Mouse (Mus musculus): ENCODE measurements around the gene Pla2g4b. TPM values are rescaled to one million over a fixed set of nuclear protein-coding genes. Genes with fewer than 3 reads are reported as not detected.
A peak's percentile ranks its signal among the peaks of the same experiment; 100 is the strongest.

Pla2g4b gene
- polyA plus RNA-seq (2016; fragmentation: Nextera tagmentation; extraction: Ambion mirVana), result 0.56 and 0.73 TPM in 2 replicates

- H3K27ac ChIP-seq, result no peak within 1 kb of the TSS
- H3K4me1 ChIP-seq, result peaks cover 30% of the 10 kb centered on the region
- no peaks in the 10 kb centered on the region for H3K27me3 ChIP-seq (replicated peaks)
- no peak within 1 kb of the TSS for H3K4me3 ChIP-seq
- no peak within 1 kb of the TSS for H3K4me2 ChIP-seq
- no peaks in the 10 kb centered on the region for H3K9me3 ChIP-seq (replicated peaks)
- WGBS (ENCODE audit: insufficient replicate concordance), result 74% methylated on average over 12 of the region's 12 CpGs
- no peak for ATAC-seq
- H3K36me3 ChIP-seq, result peaks cover 64% of the 10 kb centered on the region
- H3K9ac ChIP-seq, result no peak within 1 kb of the TSS
Observed at GRCm38 (mm10) chr2:120032726-120033467, at the start of gene Pla2g4b. Pla2g4b (plus strand) TSS chr2:120033417.

- no peak overlapping the region for H3K4me2 ChIP-seq
- H3K36me3 ChIP-seq, result no peaks in the 10 kb centered on the region
- H3K27me3 ChIP-seq (replicated peaks), result no peaks in the 10 kb centered on the region
- H3K27ac ChIP-seq, result no peak overlapping the region
- WGBS (ENCODE audit: insufficient replicate concordance), result 70% methylated on average over 8 of the region's 8 CpGs
- no peaks in the 10 kb centered on the region for H3K9me3 ChIP-seq (replicated peaks)
- H3K9ac ChIP-seq, result no peak overlapping the region
- no peak overlapping the region for H3K4me3 ChIP-seq
- ATAC-seq, result no peak
- H3K4me1 ChIP-seq, result peaks cover 5% of the 10 kb centered on the region; the same call in 1 of the 2 replicates
Observed at GRCm38 (mm10) chr2:119985871-119986270, 47.3 kb upstream of the Pla2g4b start.

GRCm38 (mm10) chr2:119986369-119986768 is 46.8 kb upstream of the Pla2g4b start:
- Histone ChIP-seq H3K27me3 (replicated peaks) (no peaks in the 10 kb centered on the region), H3K4me2 (no peak overlapping the region), H3K4me1 (peaks cover 5% of the 10 kb centered on the region; the same call in 1 of the 2 replicates), H3K4me3 (no peak overlapping the region), H3K27ac (no peak overlapping the region), H3K36me3 (no peaks in the 10 kb centered on the region), H3K9me3 (replicated peaks) (no peaks in the 10 kb centered on the region), H3K9ac (no peak overlapping the region)
- no peak for ATAC-seq
- 58% methylated on average over 6 of the region's 6 CpGs for WGBS (ENCODE audit: insufficient replicate concordance)

GRCm38 (mm10) chr2:119987441-119987840 is 45.8 kb upstream of the Pla2g4b start:
- Histone ChIP-seq H3K4me1 (peaks cover 5% of the 10 kb centered on the region; the same call in 1 of the 2 replicates), H3K9me3 (replicated peaks) (no peaks in the 10 kb centered on the region), H3K4me2 (no peak overlapping the region), H3K27me3 (replicated peaks) (no peaks in the 10 kb centered on the region), H3K27ac (no peak overlapping the region), H3K36me3 (no peaks in the 10 kb centered on the region), H3K9ac (no peak overlapping the region), H3K4me3 (no peak overlapping the region)
- ATAC-seq, result no peak
- 79% methylated on average over 2 of the region's 2 CpGs for WGBS (ENCODE audit: insufficient replicate concordance)

GRCm38 (mm10) chr2:119988952-119989351 is 44.3 kb upstream of the Pla2g4b start:
- 59% methylated on average over 4 of the region's 4 CpGs for WGBS (ENCODE audit: insufficient replicate concordance)
- Histone ChIP-seq H3K27me3 (replicated peaks) (no peaks in the 10 kb centered on the region), H3K36me3 (no peaks in the 10 kb centered on the region), H3K27ac (no peak overlapping the region), H3K4me3 (no peak overlapping the region), H3K4me1 (peaks cover 5% of the 10 kb centered on the region; the same call in 1 of the 2 replicates), H3K4me2 (no peak overlapping the region), H3K9ac (no peak overlapping the region), H3K9me3 (replicated peaks) (no peaks in the 10 kb centered on the region)
- ATAC-seq, result no peak

GRCm38 (mm10) chr2:119990881-119991280 is 42.3 kb upstream of the Pla2g4b start:
- H3K9me3 ChIP-seq (replicated peaks), result no peaks in the 10 kb centered on the region
- H3K36me3 ChIP-seq, result no peaks in the 10 kb centered on the region
- no peak overlapping the region for H3K4me3 ChIP-seq
- no peak overlapping the region for H3K9ac ChIP-seq
- H3K4me2 ChIP-seq, result no peak overlapping the region
- WGBS (ENCODE audit: insufficient replicate concordance), result 72% methylated on average over 6 of the region's 6 CpGs
- H3K27ac ChIP-seq, result no peak overlapping the region
- peaks cover 7% of the 10 kb centered on the region; the same call in 1 of the 2 replicates for H3K4me1 ChIP-seq
- ATAC-seq, result no peak
- H3K27me3 ChIP-seq (replicated peaks), result no peaks in the 10 kb centered on the region

GRCm38 (mm10) chr2:119992349-119992748 is 40.9 kb upstream of the Pla2g4b start:
- ATAC-seq, result no peak

GRCm38 (mm10) chr2:119993515-119993914 is 39.7 kb upstream of the Pla2g4b start:
- Histone ChIP-seq H3K36me3 (no peaks in the 10 kb centered on the region), H3K4me3 (no peak overlapping the region), H3K9me3 (replicated peaks) (no peaks in the 10 kb centered on the region), H3K4me2 (no peak overlapping the region), H3K27me3 (replicated peaks) (no peaks in the 10 kb centered on the region), H3K27ac (no peak overlapping the region), H3K9ac (no peak overlapping the region), H3K4me1 (0 out of 2 replicates have a peak, but pooled peaks cover 3% of the 10 kb centered on the region)
- ATAC-seq, result no peak
- WGBS (ENCODE audit: insufficient replicate concordance), result 48% methylated on average over 2 of the region's 2 CpGs

More at GRCm38 (mm10) chr2:119992349-119992748, 40.9 kb upstream of the Pla2g4b start:
- no peaks in the 10 kb centered on the region for H3K9me3 ChIP-seq (replicated peaks)
- H3K4me3 ChIP-seq, result no peak overlapping the region
- no peak overlapping the region for H3K4me2 ChIP-seq
- 68% methylated on average over 2 of the region's 2 CpGs for WGBS (ENCODE audit: insufficient replicate concordance)
- H3K9ac ChIP-seq, result no peak overlapping the region
- H3K4me1 ChIP-seq, result 0 out of 2 replicates have a peak, but pooled peaks cover 3% of the 10 kb centered on the region
- H3K27ac ChIP-seq, result no peak overlapping the region
- H3K27me3 ChIP-seq (replicated peaks), result no peaks in the 10 kb centered on the region
- no peaks in the 10 kb centered on the region for H3K36me3 ChIP-seq

GRCm38 (mm10) chr2:119994839-119995238 is 38.4 kb upstream of the Pla2g4b start:
- 58% methylated on average over 6 of the region's 6 CpGs for WGBS (ENCODE audit: insufficient replicate concordance)
- Histone ChIP-seq H3K36me3 (no peaks in the 10 kb centered on the region), H3K27me3 (replicated peaks) (no peaks in the 10 kb centered on the region), H3K27ac (no peak overlapping the region), H3K9ac (no peak overlapping the region), H3K4me1 (0 out of 2 replicates have a peak, but pooled peaks cover 3% of the 10 kb centered on the region), H3K4me2 (no peak overlapping the region), H3K9me3 (replicated peaks) (no peaks in the 10 kb centered on the region), H3K4me3 (no peak overlapping the region)
- no peak for ATAC-seq

GRCm38 (mm10) chr2:119995391-119996281 is 37.6 kb upstream of the Pla2g4b start:
- no peak for ATAC-seq
- Histone ChIP-seq H3K9ac (no peak overlapping the region), H3K4me1 (peaks cover 4% of the 10 kb centered on the region), H3K4me2 (no peak overlapping the region), H3K4me3 (no peak overlapping the region), H3K36me3 (no peaks in the 10 kb centered on the region), H3K27ac (peak overlapping the region; percentile 34; the same call in 1 of the 2 replicates), H3K9me3 (replicated peaks) (no peaks in the 10 kb centered on the region), H3K27me3 (replicated peaks) (no peaks in the 10 kb centered on the region)
- WGBS (ENCODE audit: insufficient replicate concordance), result 57% methylated on average over 9 of the region's 9 CpGs

GRCm38 (mm10) chr2:119997354-119997753 is 35.9 kb upstream of the Pla2g4b start:
- no peaks in the 10 kb centered on the region for H3K36me3 ChIP-seq

GRCm38 (mm10) chr2:119999731-120000130 is 33.5 kb upstream of the Pla2g4b start:
- Histone ChIP-seq H3K9ac (no peak overlapping the region), H3K27me3 (replicated peaks) (no peaks in the 10 kb centered on the region), H3K4me3 (no peak overlapping the region), H3K4me1 (peaks cover 12% of the 10 kb centered on the region), H3K36me3 (no peaks in the 10 kb centered on the region), H3K4me2 (no peak overlapping the region), H3K27ac (no peak overlapping the region), H3K9me3 (replicated peaks) (no peaks in the 10 kb centered on the region)
- 79% methylated on average over 2 of the region's 2 CpGs for WGBS (ENCODE audit: insufficient replicate concordance)
- ATAC-seq, result no peak

More at GRCm38 (mm10) chr2:119997354-119997753, 35.9 kb upstream of the Pla2g4b start:
- Histone ChIP-seq H3K27me3 (replicated peaks) (no peaks in the 10 kb centered on the region), H3K4me1 (peaks cover 12% of the 10 kb centered on the region), H3K4me2 (no peak overlapping the region), H3K9ac (no peak overlapping the region), H3K27ac (no peak overlapping the region), H3K4me3 (no peak overlapping the region), H3K9me3 (replicated peaks) (no peaks in the 10 kb centered on the region)
- WGBS (ENCODE audit: insufficient replicate concordance), result 72% methylated on average over 4 of the region's 4 CpGs
- ATAC-seq, result no peak
